In genomic region chr19:4521426-4522050, GRCm38 (mm10) we compare ENCODE assay signal across 29 mouse cellular contexts. TPM values are rescaled to one million over a fixed set of nuclear protein-coding genes. Genes with fewer than 3 reads are reported as not detected.
DNase-seq lines count a peak whose midpoint lies in the region; ATAC-seq lines count a peak whose summit lies in the region.
"Had no signal": no experiment of that assay in that cellular context is flagged by ENCODE, and none has a peak within 500 bp of the region (broad histone marks: within the 10 kb centered on the region; RNA-seq: fewer than 3 reads in every experiment).

No protein-coding gene starts in this region.

- no peaks in the 10 kb centered on the region for H3K27me3 ChIP-seq in embryonic facial prominence, embryonic 15.5 days
- H3K27me3 ChIP-seq in midbrain, embryonic 15.5 days (replicated peaks): no peaks in the 10 kb centered on the region
- H3K27me3 ChIP-seq: forebrain, embryonic 13.5 days; heart, embryonic 15.5 days; hindbrain, embryonic 13.5 days; Patski had no signal

- no peaks in the 10 kb centered on the region for H3K36me3 ChIP-seq in embryonic facial prominence, embryonic 15.5 days
- H3K36me3 ChIP-seq in midbrain, embryonic 15.5 days (replicated peaks): no peaks in the 10 kb centered on the region
- H3K36me3 ChIP-seq: G1E; heart, embryonic 15.5 days; hindbrain, embryonic 13.5 days had no signal

- 51% methylated on average over 3 of the region's 3 CpGs for WGBS in embryonic facial prominence, embryonic 15.5 days
- 91% methylated on average over 3 of the region's 3 CpGs for WGBS in midbrain, embryonic 15.5 days

- peaks cover 11% of the 10 kb centered on the region for H3K4me1 ChIP-seq in embryonic facial prominence, embryonic 15.5 days
- H3K4me1 ChIP-seq in midbrain, embryonic 15.5 days: no peaks in the 10 kb centered on the region
- H3K4me1 ChIP-seq: forebrain, embryonic 13.5 days; heart, embryonic 15.5 days; hindbrain, embryonic 13.5 days had no signal

- H3K4me3 ChIP-seq in embryonic facial prominence, embryonic 15.5 days (replicated peaks): no peak overlapping the region
- no peak overlapping the region for H3K4me3 ChIP-seq in midbrain, embryonic 15.5 days
- H3K4me3 ChIP-seq: forebrain, embryonic 13.5 days; heart, embryonic 15.5 days; hindbrain, embryonic 13.5 days had no signal

- H3K9me3 ChIP-seq in embryonic facial prominence, embryonic 15.5 days (replicated peaks): no peaks in the 10 kb centered on the region
- no peaks in the 10 kb centered on the region for H3K9me3 ChIP-seq in midbrain, embryonic 15.5 days
- H3K9me3 ChIP-seq: forebrain, embryonic 13.5 days; G1E; heart, embryonic 15.5 days; hindbrain, embryonic 13.5 days had no signal

- H3K9ac ChIP-seq in embryonic facial prominence, embryonic 15.5 days: no peak overlapping the region
- H3K9ac ChIP-seq in midbrain, embryonic 15.5 days: no peak overlapping the region
- H3K9ac ChIP-seq: forebrain, embryonic 13.5 days; forebrain, postnatal 0 days; heart, embryonic 15.5 days; hindbrain, embryonic 13.5 days had no signal

- no peak overlapping the region for H3K4me2 ChIP-seq in embryonic facial prominence, embryonic 15.5 days (replicated peaks)
- no peak overlapping the region for H3K4me2 ChIP-seq in midbrain, embryonic 15.5 days
- H3K4me2 ChIP-seq: forebrain, embryonic 13.5 days; heart, embryonic 11.5 days; heart, embryonic 15.5 days; hindbrain, embryonic 13.5 days had no signal

- peak overlapping the region; percentile 39; the same call in 1 of the 2 replicates for H3K27ac ChIP-seq in embryonic facial prominence, embryonic 15.5 days (replicated peaks)
- no peak overlapping the region for H3K27ac ChIP-seq in midbrain, embryonic 15.5 days
- H3K27ac ChIP-seq: forebrain, embryonic 13.5 days; heart, embryonic 15.5 days; hindbrain, embryonic 13.5 days; hindbrain, postnatal 0 days had no signal

- peak; percentile 65 for DNase-seq in heart, adult 11 months
- no peak for DNase-seq in heart, adult 8-10 months (ENCODE audit: low spot score)
- DNase-seq in 3T3-L1 (ENCODE audit: low read depth, low spot score) (peak; percentile 88), adipocyte (ENCODE audit: low spot score) (peak; percentile 72)
- DNase-seq in ovary, postnatal 14 days (ENCODE audit: low spot score): no peak
- DNase-seq: adrenal gland, adult 2 months; B cell, adult 2 months; cerebellum, adult 11-12 months; cerebellum, adult 9-10 months; forebrain, postnatal 0 days; gastrocnemius, postnatal 36 days; heart, adult 18-20 months; heart, postnatal 14 days; kidney, adult 11 months had no signal

- no peak for ATAC-seq in embryonic facial prominence, embryonic 15.5 days (ENCODE audit: insufficient number of reproducible peaks, low FRiP score, low TSS enrichment, low read depth)
- ATAC-seq in midbrain, embryonic 15.5 days (replicated peaks): no peak
- ATAC-seq: activated CD4-positive, CD25-positive, alpha-beta regulatory T cell, adult 4 months; CD4-positive, CD25-positive, alpha-beta regulatory T cell, adult 4 months; forebrain, embryonic 13.5 days; forebrain, postnatal 0 days; hindbrain, postnatal 0 days; Patski had no signal

RNA-seq across cellular contexts. Expression of gene Pcx, which starts 11.3 kb away (rescaled TPM):
- total RNA-seq in heart, adult 8-10 months (2022): 10 to 100 TPM; 38.8 to 58.2 (median 43.9) TPM
- 20.1 and 20.2 TPM in 2 replicates for polyA plus RNA-seq in embryonic facial prominence, embryonic 15.5 days (2015; fragmentation: Nextera tagmentation; extraction: Ambion mirVana)
- 26.6 and 30.5 TPM in 2 replicates for polyA plus RNA-seq in midbrain, embryonic 15.5 days (2015; fragmentation: Nextera tagmentation; extraction: Ambion mirVana)

RNA-seq across cellular contexts. Expression of gene 2010003K11Rik, which starts 23.2 kb away (rescaled TPM):
- not detected for total RNA-seq in heart, adult 8-10 months (2022)
- not detected in 2 replicates for polyA plus RNA-seq in embryonic facial prominence, embryonic 15.5 days (2015; fragmentation: Nextera tagmentation; extraction: Ambion mirVana)
- polyA plus RNA-seq in midbrain, embryonic 15.5 days (2015; fragmentation: Nextera tagmentation; extraction: Ambion mirVana): not detected in 2 replicates
- total RNA-seq: forebrain, postnatal 0 days; gastrocnemius, adult 18-20 months; gastrocnemius, postnatal 36 days; hematopoietic stem cell, adult 5-6 weeks; hindbrain, postnatal 0 days had no signal
- polyA plus RNA-seq: activated CD4-positive, CD25-positive, alpha-beta regulatory T cell, adult 4 months; CD4-positive, CD25-positive, alpha-beta regulatory T cell, adult 4 months; cortical plate, adult 2 months; forebrain, embryonic 13.5 days; forebrain, postnatal 0 days; G1E; heart, embryonic 11.5 days; heart, embryonic 15.5 days; hindbrain, embryonic 13.5 days; intestine, embryonic 14.5 days had no signal

RNA-seq across cellular contexts. Expression of gene Syt12, which starts 44.3 kb away (rescaled TPM):
- 10 to 100 TPM in 1 of 4 experiments, 1 to 10 TPM in 3; 4.2 to 13.5 (median 6.1) TPM for total RNA-seq in heart, adult 8-10 months (2022)
- polyA plus RNA-seq in embryonic facial prominence, embryonic 15.5 days (2015; fragmentation: Nextera tagmentation; extraction: Ambion mirVana): 1.5 and 1.7 TPM in 2 replicates
- 3.6 and 4.3 TPM in 2 replicates for polyA plus RNA-seq in midbrain, embryonic 15.5 days (2015; fragmentation: Nextera tagmentation; extraction: Ambion mirVana)
- total RNA-seq: hematopoietic stem cell, adult 5-6 weeks had no signal
- polyA plus RNA-seq: CD4-positive, CD25-positive, alpha-beta regulatory T cell, adult 4 months; G1E had no signal

Comparison
In these comparisons a context has a peak if more than half of its experiments do, and no peak if none do; other contexts are left out.
1. DNase-seq: peak in heart, adult 11 months (single experiment), 3T3-L1 (single experiment) and adipocyte (single experiment); none in heart, adult 8-10 months (single experiment) and ovary, postnatal 14 days (single experiment).